Mouse (Mus musculus): ENCODE data around the gene Oxt.

DNA sequence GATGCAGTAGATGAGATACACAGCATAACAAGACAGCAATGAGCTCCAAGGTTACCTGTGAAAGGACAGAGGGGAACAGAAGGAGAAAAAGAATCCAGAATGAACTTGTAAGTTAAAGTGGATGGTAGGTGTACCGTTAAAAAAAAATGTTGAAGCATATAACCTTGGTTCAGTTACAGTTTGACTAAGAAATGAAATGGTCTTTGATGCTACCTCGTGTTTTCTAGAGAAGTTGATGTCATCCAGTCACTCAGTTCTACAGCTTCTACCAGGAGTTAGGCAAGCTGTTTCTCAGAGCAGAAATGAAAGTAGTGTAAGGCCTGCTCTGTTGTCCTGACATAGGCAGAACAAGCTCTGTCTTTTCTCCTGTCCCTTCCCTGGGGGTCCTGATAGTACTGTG is 46.7 kb upstream of the Oxt start:
- TF ChIP-seq MAFK (IDR thresholded peaks at IDR 0.05; ENCODE audit: insufficient read depth, low read depth, low read length) (no peak), HCFC1 (IDR thresholded peaks at IDR 0.05; ENCODE audit: borderline replicate concordance, insufficient read depth, low read length) (no peak), CHD2 (IDR thresholded peaks at IDR 0.05; ENCODE audit: low read depth, low read length) (no peak), ZC3H11A (IDR thresholded peaks at IDR 0.05; ENCODE audit: borderline replicate concordance, low read depth, low read length) (no peak)

All from ES-E14 (cell line).